Mouse (Mus musculus) heart, embryonic 12.5 days (tissue): ENCODE data around the gene Prep. TPM values are rescaled to one million over a fixed set of nuclear protein-coding genes. Genes with fewer than 3 reads are reported as not detected.

ENCODE experiments used
- microRNA-seq: library from miRNA; unstranded; fragments of <30 nt; microRNA quantifications from one replicate; pipeline ENCODE4, GENCODE M21; 2017
- polyA plus RNA-seq: library from polyadenylated mRNA; unstranded; fragments of >200 nt; fragmentation: Nextera tagmentation; extraction: Ambion mirVana; gene quantifications from 2 replicates; pipeline ENCODE4 v1.2.1, GENCODE M21; 2016

Gene Prep
- polyA plus RNA-seq, 1 experiment from 2014 or later, result 29.9 TPM

Small RNA genes within 50 kb of the gene (microRNA-seq; reads per million reads assigned to microRNA genes)
- not detected for gene Gm23766

Other genes with a start within 250 kb of the Prep start
- 22.9 and 24.9 TPM in 2 replicates for gene Popdc3, start 110.9 kb downstream of the Prep start, polyA plus RNA-seq